Mouse (Mus musculus) hindbrain, embryonic 15.5 days (tissue): ENCODE data around the gene Cyb5r4. TPM values are rescaled to one million over a fixed set of nuclear protein-coding genes. Genes with fewer than 3 reads are reported as not detected.
A peak's percentile ranks its signal among the peaks of the same experiment; 100 is the strongest.
"Not testable (repeated sequence)": the region's sequence is repeated elsewhere in the genome, so short reads cannot be mapped to it uniquely, and the experiment has no call there.

Source experiments
- ATAC-seq: fragments of 200-750 bp; cut with Nextera tagmentation; 2 replicates; pipeline ENCODE4 v1.8.0; 2017; ENCODE audit warnings: low read depth, moderate number of reproducible peaks, moderate TSS enrichment; ENCODE audit not compliant: low FRiP score
- H3K27ac ChIP-seq: fragments of 300-500 bp; sonication (generic); replicated peaks from 2 replicates; pipeline ENCODE4 v1.5.1; 2015; ENCODE audit warnings: mild to moderate bottlenecking, inconsistent platforms
- H3K27me3 ChIP-seq: fragments of 300-500 bp; sonication (generic); 2 replicates; pipeline ENCODE4 v1.6.1; 2015; ENCODE audit warnings: control low read depth, inconsistent platforms
- H3K36me3 ChIP-seq: fragments of 300-500 bp; sonication (generic); 2 replicates; pipeline ENCODE4 v1.6.1; 2015; ENCODE audit warnings: control low read depth, inconsistent platforms
- H3K4me1 ChIP-seq: fragments of 300-500 bp; sonication (generic); replicated peaks from 2 replicates; pipeline ENCODE4 v1.6.1; 2015; ENCODE audit warnings: control low read depth, inconsistent platforms
- H3K4me2 ChIP-seq: fragments of 300-500 bp; sonication (generic); 2 replicates; pipeline ENCODE4 v1.6.1; 2015; ENCODE audit warnings: moderate library complexity, mild to moderate bottlenecking, inconsistent platforms
- H3K4me3 ChIP-seq: fragments of 300-500 bp; sonication (generic); 2 replicates; pipeline ENCODE4 v1.5.1; 2015; ENCODE audit warnings: mild to moderate bottlenecking, inconsistent platforms
- H3K9ac ChIP-seq: fragments of 300-500 bp; sonication (generic); 2 replicates; pipeline ENCODE4 v1.6.1; 2015; ENCODE audit warnings: inconsistent platforms
- H3K9me3 ChIP-seq: fragments of 300-500 bp; sonication (generic); 2 replicates; pipeline ENCODE4 v1.6.1; 2016; ENCODE audit warnings: control low read depth, inconsistent platforms
- WGBS: fragments of 180-500 bp; shearing (Covaris S2); methylation state at CpG from one replicate; pipeline ENCODE4 v1.1.7; 2015; 5-methylcytosine and 5-hydroxymethylcytosine counted together
- polyA plus RNA-seq: library from polyadenylated mRNA; unstranded; fragments of >200 nt; fragmentation: Nextera tagmentation; extraction: Ambion mirVana; gene quantifications from 2 replicates; pipeline ENCODE4 v1.2.1, GENCODE M21; 2015

The Cyb5r4 gene
- polyA plus RNA-seq, 1 experiment from 2014 or later: 58.6 TPM

DNA sequence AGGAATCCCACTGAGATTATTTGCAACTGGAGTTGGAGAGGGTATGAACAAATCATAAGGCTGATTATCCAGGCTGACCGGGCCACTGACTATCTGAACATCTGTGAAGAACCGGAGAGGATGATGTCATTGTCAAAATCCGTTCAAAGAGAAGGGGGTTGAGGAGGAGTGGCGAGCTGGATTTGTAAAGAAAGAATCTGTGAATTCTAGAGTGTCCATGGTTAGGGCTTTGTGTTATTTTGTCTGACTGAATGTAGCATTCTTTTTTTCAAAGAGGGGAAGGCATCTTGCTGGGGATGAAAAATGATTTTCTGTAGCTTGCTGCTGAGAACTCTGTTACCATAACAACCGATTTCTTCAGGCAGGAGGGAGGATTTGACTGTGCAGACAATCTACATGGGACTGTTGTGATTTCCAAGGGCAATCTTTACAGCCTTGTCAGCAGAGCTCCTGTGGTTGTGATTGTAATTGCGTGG, 93.7 kb downstream of the Cyb5r4 start:
- Histone ChIP-seq H3K9ac (no peak overlapping the region), H3K36me3 (no peaks in the 10 kb centered on the region), H3K4me1 (peaks cover 20% of the 10 kb centered on the region), H3K4me3 (no peak overlapping the region), H3K27me3 (no peaks in the 10 kb centered on the region), H3K27ac (peak overlapping the region; percentile 79), H3K9me3 (no peaks in the 10 kb centered on the region), H3K4me2 (peak overlapping the region; percentile 12)
- peak; percentile 84 for ATAC-seq
- WGBS: 17% methylated on average over 6 of the region's 6 CpGs

DNA sequence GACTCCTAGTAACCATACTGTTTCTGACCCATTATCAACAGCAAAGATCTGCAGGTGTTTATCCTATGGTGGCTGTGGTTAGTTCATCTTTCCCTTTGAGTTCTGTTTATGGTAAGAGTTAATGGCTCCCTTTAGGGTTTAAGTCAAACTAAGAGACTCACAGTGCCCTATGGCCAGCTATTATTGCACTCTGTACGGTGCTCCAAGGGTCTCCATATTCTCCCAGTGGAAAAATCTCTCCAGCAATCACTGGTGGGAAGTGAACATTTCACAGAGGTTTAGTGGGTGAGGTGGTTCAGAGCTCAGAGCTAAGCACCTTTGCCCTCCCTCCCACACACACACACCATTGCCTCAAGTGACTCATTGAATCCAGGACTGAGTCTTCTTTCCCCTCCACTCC, 94.2 kb downstream of the Cyb5r4 start:
- H3K4me1 ChIP-seq: peaks cover 20% of the 10 kb centered on the region
- no peaks in the 10 kb centered on the region for H3K36me3 ChIP-seq
- H3K27ac ChIP-seq: peak overlapping the region; percentile 79
- H3K9me3 ChIP-seq: no peaks in the 10 kb centered on the region
- WGBS: 57% methylated on average over 1 of the region's 1 CpGs
- H3K4me2 ChIP-seq: no peak overlapping the region
- no peak overlapping the region for H3K9ac ChIP-seq
- no peak overlapping the region for H3K4me3 ChIP-seq
- H3K27me3 ChIP-seq: no peaks in the 10 kb centered on the region
- peak; percentile 40 for ATAC-seq

DNA sequence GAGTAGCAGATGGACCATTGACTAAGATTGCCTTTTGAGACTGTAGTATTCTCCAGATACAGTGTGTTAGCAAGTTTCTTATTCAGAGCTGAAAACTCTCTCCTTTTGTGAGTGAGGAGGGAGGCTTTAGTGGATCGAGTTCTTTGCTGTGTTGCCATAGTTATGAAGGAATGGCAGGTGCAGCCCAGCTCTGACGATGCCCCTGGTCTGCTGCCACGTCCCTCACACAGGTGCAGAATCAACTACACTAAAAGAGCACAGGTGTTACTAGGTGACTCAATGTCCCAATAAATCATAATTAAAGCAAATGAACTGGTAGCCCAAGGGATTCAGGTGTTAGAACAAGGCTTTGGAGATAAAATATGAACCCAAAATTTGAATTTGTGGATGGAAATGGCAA, 97.2 kb downstream of the Cyb5r4 start:
- Histone ChIP-seq H3K9ac (no peak overlapping the region), H3K27ac (no peak overlapping the region), H3K36me3 (no peaks in the 10 kb centered on the region), H3K4me1 (peaks cover 20% of the 10 kb centered on the region), H3K27me3 (no peaks in the 10 kb centered on the region), H3K9me3 (no peaks in the 10 kb centered on the region), H3K4me3 (no peak overlapping the region), H3K4me2 (no peak overlapping the region)
- no peak for ATAC-seq
- WGBS: 58% methylated on average over 3 of the region's 3 CpGs

DNA sequence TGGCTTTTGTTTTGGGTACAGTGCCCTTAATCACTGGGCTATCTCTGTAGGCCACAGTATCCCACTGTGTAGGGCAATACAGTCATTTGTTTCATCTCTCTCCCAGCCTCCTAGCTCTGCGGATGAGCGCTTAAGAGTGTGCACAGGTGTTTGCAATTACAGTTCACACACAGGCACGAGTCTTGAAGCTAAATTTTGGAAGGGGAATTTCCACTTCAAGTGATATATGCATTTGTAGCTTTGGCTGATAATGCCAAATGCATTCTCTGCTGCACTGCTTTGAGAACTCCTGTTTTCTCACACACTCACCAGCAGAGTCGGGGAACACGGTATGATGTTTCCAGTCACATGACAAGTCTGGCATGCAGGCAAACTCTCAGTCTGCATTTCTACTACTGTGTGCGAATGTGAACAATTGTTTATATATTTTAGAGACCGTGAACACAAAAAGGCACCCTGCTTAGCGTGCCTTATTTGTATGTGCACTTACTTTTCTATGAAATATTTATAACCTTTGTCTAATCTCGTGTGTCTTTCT, 100.2 kb downstream of the Cyb5r4 start:
- H3K9ac ChIP-seq: no peak overlapping the region
- ATAC-seq: no peak
- no peak overlapping the region for H3K4me3 ChIP-seq
- no peaks in the 10 kb centered on the region for H3K9me3 ChIP-seq
- H3K4me1 ChIP-seq: 0 out of 2 replicates have a peak, but pooled peaks cover 3% of the 10 kb centered on the region
- no peaks in the 10 kb centered on the region for H3K36me3 ChIP-seq
- 63% methylated on average over 9 of the region's 9 CpGs for WGBS
- no peak overlapping the region for H3K4me2 ChIP-seq
- no peak overlapping the region for H3K27ac ChIP-seq
- H3K27me3 ChIP-seq: no peaks in the 10 kb centered on the region

DNA sequence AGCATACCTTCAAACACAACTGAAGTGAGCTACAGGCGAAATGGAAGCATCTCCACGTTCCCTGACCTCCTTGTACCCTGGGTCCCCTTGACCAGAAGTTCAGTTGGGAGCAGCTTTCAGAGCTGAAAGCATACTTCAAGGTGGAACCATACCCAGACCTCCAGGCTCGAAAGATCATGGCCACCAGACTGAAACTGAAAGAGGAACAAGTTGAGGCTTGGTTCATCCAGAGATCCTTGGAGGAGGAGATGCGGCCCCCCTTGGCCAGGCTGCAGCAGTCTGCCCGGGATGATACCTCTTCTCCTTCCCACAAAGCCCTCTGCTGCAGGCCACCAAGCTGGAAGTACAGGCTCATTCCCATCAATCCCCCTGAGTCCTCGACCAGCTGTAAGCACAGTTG, 105.2 kb downstream of the Cyb5r4 start:
- not testable (repeated sequence) for H3K4me2 ChIP-seq, H3K4me3 ChIP-seq, H3K27me3 ChIP-seq, H3K36me3 ChIP-seq, H3K27ac ChIP-seq, H3K9ac ChIP-seq, H3K4me1 ChIP-seq, ATAC-seq, H3K9me3 ChIP-seq
- WGBS: 83% methylated on average over 6 of the region's 6 CpGs

Other genes with a start within 250 kb of the Cyb5r4 start
- 164 and 172 TPM in 2 replicates for gene Snap91, start 141.4 kb upstream of the Cyb5r4 start, polyA plus RNA-seq
- 8.5 and 8.6 TPM in 2 replicates for gene Ripply2, start 6.5 kb upstream of the Cyb5r4 start, polyA plus RNA-seq
- 4.2 and 4.5 TPM in 2 replicates for gene Mrap2, start 122.3 kb downstream of the Cyb5r4 start, polyA plus RNA-seq
- gene Cep162, start 233.5 kb downstream of the Cyb5r4 start, polyA plus RNA-seq: 6.4 and 7.3 TPM in 2 replicates